Mouse (Mus musculus) T-cell, adult 2 months (primary cell): Measurements from ENCODE around the gene Hhipl1.

Experiments
- DNase-seq: peaks from one replicate; pipeline ENCODE4 v3.0.0; 2022; ENCODE audit warnings: low spot score

Gene Hhipl1

GRCm38 (mm10) chr12:108365340-108365739 is 59.3 kb downstream of the Hhipl1 start:
- DNase-seq, result no peak

DNA sequence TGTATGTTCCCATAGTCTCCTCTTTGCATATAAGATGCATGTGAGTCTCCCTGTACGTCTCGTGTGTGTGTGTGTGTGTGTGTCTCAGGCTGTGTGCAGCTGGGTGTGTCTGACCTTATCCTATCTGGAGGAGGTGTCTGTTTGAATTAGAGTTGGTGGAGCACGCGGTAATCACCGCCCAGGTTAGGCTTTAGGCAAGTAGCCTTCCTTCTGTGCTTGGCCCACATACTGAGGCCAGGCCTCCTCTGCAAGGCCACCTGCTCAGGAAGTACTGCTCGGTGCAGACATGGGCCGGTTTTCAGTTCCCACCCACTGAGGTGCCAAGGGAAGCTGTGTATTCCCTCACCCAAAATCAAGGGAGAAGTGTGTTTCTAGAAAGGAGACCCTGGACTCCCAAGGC is 59.8 kb downstream of the Hhipl1 start:
- no peak for DNase-seq

GRCm38 (mm10) chr12:108367909-108368308 is 61.8 kb downstream of the Hhipl1 start:
- DNase-seq, result no peak

DNA sequence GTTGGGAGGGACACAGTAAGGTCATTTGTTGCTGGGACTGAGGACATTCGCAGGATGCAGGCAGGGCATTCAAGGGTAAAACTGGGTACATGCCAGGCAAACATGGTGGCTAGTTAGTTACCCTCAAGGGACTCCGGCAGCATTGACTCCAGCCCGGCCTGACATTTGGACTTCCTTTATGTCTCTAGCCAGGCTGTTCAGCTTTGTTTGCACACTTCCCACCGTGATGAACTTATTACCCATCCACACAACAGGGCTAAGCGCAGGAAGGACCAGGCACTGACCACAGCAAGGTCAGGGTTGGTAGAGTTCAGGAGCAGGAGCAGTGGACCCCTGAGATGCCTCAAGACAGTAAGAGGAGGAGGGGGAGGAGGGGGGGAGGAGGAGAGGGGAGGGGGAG is 62.9 kb downstream of the Hhipl1 start:
- DNase-seq, result no peak

- no peak for DNase-seq
These were observed 64.7 kb downstream of the Hhipl1 start, which contains the start of gene Eml1 for GRCm38 (mm10) chr12:108370596-108371428. Eml1 (plus strand) TSS chr12:108370957.

GRCm38 (mm10) chr12:108371429-108371765 is 65.3 kb downstream of the Hhipl1 start:
- DNase-seq, result no peak

- DNase-seq, result no peak
These were observed 66.2 kb downstream of the Hhipl1 start for GRCm38 (mm10) chr12:108372241-108372640.

DNA sequence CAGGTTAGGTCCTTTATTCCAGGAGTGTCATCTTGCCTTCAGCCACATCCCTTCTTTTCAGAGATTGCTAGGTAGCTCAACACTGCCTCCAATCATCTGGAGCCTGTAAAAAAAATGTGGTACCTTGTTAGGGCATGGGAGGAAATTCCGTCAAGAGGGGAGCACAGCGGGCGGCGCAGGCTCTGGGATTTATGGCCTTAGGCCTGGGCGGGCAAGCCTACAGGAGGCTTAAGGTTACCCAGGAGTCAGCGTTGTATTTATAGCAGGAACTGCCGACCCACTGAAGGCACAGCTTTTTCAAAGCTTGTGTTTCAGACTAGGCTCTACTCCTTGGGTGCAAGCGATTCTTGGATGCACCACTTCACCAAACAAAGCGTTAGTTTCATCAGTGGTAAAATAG is 67.5 kb downstream of the Hhipl1 start:
- DNase-seq, result no peak

- DNase-seq, result no peak
These were observed 68.6 kb downstream of the Hhipl1 start for GRCm38 (mm10) chr12:108374689-108375088.

- no peak for DNase-seq
These were observed 72.5 kb downstream of the Hhipl1 start for GRCm38 (mm10) chr12:108378379-108379133.
